Mouse (Mus musculus): ENCODE measurements at regions not wholly inside any gene's neighbourhood (a gene's known extent, or its start where the extent isn't known, plus 50 kb on each side); places are given as distances from the start of the nearest gene placed in this dataset.

- Histone ChIP-seq H3K36me3 (no peaks in the 10 kb centered on the region), H3K27ac (no peak overlapping the region), H3K9ac (no peak overlapping the region), H3K4me1 (replicated peaks) (no peaks in the 10 kb centered on the region), H3K27me3 (peaks cover 41% of the 10 kb centered on the region), H3K4me2 (no peak overlapping the region), H3K9me3 (no peaks in the 10 kb centered on the region), H3K4me3 (no peak overlapping the region)
- WGBS: 56% methylated on average over 4 of the region's 4 CpGs
- ATAC-seq (ENCODE audit: low FRiP score): no peak
These were observed 169.2 kb upstream of the Tbca start for GRCm38 (mm10) chr13:94619511-94619910.

GRCm38 (mm10) chr13:94630055-94630454 lies 158.7 kb upstream of the Tbca start:
- Histone ChIP-seq H3K27me3 (peaks cover 37% of the 10 kb centered on the region), H3K4me1 (replicated peaks) (no peaks in the 10 kb centered on the region), H3K9ac (no peak overlapping the region), H3K4me2 (no peak overlapping the region), H3K9me3 (no peaks in the 10 kb centered on the region), H3K4me3 (no peak overlapping the region), H3K27ac (no peak overlapping the region), H3K36me3 (no peaks in the 10 kb centered on the region)
- WGBS: 45% methylated on average over 1 of the region's 1 CpGs
- no peak for ATAC-seq (ENCODE audit: low FRiP score)

- Histone ChIP-seq H3K4me1 (replicated peaks) (no peaks in the 10 kb centered on the region), H3K4me2 (no peak overlapping the region), H3K27ac (no peak overlapping the region), H3K4me3 (no peak overlapping the region), H3K9me3 (no peaks in the 10 kb centered on the region), H3K9ac (no peak overlapping the region), H3K27me3 (peaks cover 34% of the 10 kb centered on the region), H3K36me3 (no peaks in the 10 kb centered on the region)
- WGBS: 98% methylated on average over 6 of the region's 6 CpGs
- no peak for ATAC-seq (ENCODE audit: low FRiP score)
These were observed 158.0 kb upstream of the Tbca start for GRCm38 (mm10) chr13:94630685-94631084.

GRCm38 (mm10) chr13:94632730-94633129 lies 156.0 kb upstream of the Tbca start:
- WGBS: 67% methylated on average over 5 of the region's 5 CpGs
- Histone ChIP-seq H3K4me1 (replicated peaks) (peaks cover 4% of the 10 kb centered on the region; the same call in 1 of the 2 replicates), H3K27me3 (peaks cover 18% of the 10 kb centered on the region; the same call in 1 of the 2 replicates), H3K9me3 (no peaks in the 10 kb centered on the region), H3K9ac (no peak overlapping the region), H3K27ac (no peak overlapping the region), H3K36me3 (no peaks in the 10 kb centered on the region), H3K4me3 (no peak overlapping the region), H3K4me2 (no peak overlapping the region)
- ATAC-seq (ENCODE audit: low FRiP score): no peak

DNA sequence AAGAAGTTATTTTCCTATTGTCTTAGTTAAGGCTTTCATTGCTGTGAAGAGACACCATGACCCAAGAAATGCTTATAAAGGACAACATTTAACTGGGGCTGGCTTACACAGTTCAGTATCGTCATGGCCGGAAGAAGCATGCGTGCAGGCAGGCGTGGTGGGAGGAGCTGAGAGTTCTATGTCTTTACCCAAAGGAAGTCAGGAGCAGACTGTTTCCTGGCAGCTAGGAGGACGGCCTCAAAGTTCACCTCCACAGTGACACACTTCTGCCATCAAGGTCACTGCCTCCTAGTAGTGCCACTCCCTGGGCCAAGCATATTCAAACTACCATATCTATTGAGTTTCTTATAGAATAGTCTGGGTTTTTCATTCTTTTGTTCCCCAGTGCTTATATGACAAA lies 148.4 kb upstream of the Tbca start:
- peaks cover 18% of the 10 kb centered on the region for H3K4me1 ChIP-seq (replicated peaks)
- H3K27ac ChIP-seq: no peak overlapping the region
- ATAC-seq (ENCODE audit: low FRiP score): no peak
- H3K36me3 ChIP-seq: no peaks in the 10 kb centered on the region
- H3K9ac ChIP-seq: no peak overlapping the region
- H3K4me2 ChIP-seq: no peak overlapping the region
- WGBS: 88% methylated on average over 5 of the region's 5 CpGs
- no peaks in the 10 kb centered on the region; the same call in 1 of the 2 replicates for H3K27me3 ChIP-seq
- no peak overlapping the region for H3K4me3 ChIP-seq
- no peaks in the 10 kb centered on the region for H3K9me3 ChIP-seq

DNA sequence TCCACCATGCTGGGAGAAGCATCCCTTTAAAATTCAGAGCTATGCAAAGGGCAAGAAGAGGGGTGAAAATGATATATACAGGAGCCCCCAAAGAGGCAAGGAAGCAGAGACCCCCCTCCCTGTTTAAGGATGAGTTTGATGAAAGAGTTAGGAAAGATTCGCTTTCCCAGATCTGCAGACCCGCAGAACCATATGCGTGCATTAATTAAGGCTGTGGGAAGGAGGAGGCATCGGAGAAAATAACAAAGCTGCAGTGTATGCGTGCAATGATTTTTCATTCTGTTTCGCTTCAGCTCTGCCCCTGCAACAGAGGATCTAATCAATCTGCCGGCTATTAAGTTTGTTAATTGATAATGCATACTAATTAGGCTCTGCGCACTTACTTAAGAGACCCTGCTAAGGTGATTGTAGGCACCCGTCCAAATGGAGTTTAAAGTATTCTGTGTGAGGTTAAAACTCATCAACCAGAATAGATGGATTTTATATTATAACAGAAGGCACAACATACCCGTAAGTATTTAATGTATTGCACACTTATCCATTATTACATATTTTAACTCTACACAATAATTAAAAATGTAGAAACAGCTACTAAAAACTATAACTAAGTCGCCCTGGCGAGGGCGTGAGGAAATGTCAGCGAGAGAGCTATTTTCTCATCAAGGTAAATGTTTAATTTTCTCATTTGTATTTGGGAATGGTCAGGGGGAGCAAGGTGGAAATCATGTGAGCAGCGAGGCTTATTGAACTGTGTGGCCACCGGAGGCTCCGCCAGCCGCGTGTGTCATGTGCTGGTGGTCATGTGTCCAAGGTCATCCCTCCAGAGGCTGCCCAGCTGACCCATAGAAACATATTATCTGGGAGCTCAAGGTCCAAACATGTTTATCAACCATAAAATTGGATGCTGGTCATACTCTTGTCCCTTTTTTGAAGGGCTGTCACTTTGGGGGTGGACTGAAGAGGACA lies 143.2 kb upstream of the Tbca start:
- Histone ChIP-seq H3K36me3 (no peaks in the 10 kb centered on the region), H3K4me3 (peak overlapping the region; percentile 17), H3K27me3 (peaks cover 17% of the 10 kb centered on the region), H3K9ac (peak overlapping the region; percentile 52; the same call in 1 of the 2 replicates), H3K27ac (peak overlapping the region; percentile 31), H3K4me1 (replicated peaks) (peaks cover 15% of the 10 kb centered on the region), H3K9me3 (no peaks in the 10 kb centered on the region), H3K4me2 (peak overlapping the region; percentile 41)
- ATAC-seq (ENCODE audit: low FRiP score): peak; percentile 57; the same call in 1 of the 2 replicates
- WGBS: 51% methylated on average over 19 of the region's 19 CpGs

DNA sequence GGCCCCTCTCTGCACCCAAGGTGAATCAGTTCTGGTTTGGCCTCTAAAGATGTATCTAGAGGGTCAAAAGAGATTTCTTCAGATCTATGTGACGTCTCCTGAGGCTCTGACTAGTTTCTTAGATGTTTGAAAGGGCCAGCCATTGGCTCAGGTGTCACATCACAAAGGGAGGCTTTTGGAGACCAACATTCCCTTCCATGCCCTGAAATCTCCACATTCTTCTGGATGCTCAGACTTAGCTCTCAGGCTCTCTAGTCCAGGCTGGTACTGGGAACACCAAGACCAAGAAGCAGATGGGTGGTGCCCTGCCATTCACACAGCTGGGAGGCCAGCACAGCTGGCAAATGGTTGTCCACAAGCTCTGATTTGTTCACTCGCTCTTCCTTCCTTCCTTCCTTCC lies 142.4 kb upstream of the Tbca start:
- Histone ChIP-seq H3K36me3 (no peaks in the 10 kb centered on the region), H3K9ac (no peak overlapping the region), H3K27ac (no peak overlapping the region), H3K27me3 (peaks cover 21% of the 10 kb centered on the region), H3K4me2 (no peak overlapping the region), H3K4me1 (replicated peaks) (peaks cover 15% of the 10 kb centered on the region), H3K4me3 (no peak overlapping the region), H3K9me3 (no peaks in the 10 kb centered on the region)
- ATAC-seq (ENCODE audit: low FRiP score): no peak
- WGBS: 80% methylated on average over 2 of the region's 2 CpGs

DNA sequence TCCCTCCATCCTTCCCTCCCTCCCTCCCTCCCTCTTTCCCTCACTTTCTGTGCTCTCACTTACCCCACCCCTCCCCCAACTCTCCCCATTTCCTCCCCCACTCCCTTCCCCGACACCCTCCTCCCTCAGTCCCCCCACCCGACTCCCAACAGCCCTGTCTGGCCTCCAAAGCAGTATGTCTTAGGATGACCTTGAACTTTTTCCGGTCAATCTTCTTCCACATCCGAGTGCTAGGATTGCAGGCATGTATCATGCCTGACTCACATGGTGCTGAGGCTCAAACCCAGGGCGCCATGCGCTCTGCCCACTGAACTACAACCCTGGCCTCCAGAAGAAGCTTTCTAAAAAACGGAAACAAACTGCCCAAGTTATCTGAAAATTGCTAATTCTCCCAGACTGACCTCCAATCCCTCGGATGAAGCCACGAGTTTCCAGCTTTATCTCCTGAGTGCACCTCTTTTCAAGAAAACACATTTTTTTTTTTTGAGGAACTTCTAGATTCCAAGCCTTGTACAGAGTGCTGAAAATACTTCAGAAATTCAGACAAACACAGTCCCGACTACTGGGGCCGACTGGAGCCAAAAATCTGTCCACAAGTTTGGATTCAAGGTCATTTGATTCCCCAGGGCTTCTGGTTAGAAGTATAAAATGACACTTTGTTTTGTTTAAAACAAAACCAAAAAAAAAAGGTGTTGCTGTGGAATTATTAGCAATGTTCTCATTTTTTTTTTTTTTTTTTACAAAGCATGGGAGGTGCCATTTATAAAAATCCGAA lies 141.7 kb upstream of the Tbca start:
- 74% methylated on average over 12 of the region's 12 CpGs for WGBS
- Histone ChIP-seq H3K27me3 (peaks cover 21% of the 10 kb centered on the region), H3K4me2 (no peak overlapping the region), H3K27ac (no peak overlapping the region), H3K9ac (no peak overlapping the region), H3K36me3 (no peaks in the 10 kb centered on the region), H3K4me3 (no peak overlapping the region), H3K4me1 (replicated peaks) (peaks cover 15% of the 10 kb centered on the region), H3K9me3 (no peaks in the 10 kb centered on the region)
- ATAC-seq (ENCODE audit: low FRiP score): no peak

GRCm38 (mm10) chr13:94647566-94647965 lies 141.1 kb upstream of the Tbca start:
- no peak for ATAC-seq (ENCODE audit: low FRiP score)

DNA sequence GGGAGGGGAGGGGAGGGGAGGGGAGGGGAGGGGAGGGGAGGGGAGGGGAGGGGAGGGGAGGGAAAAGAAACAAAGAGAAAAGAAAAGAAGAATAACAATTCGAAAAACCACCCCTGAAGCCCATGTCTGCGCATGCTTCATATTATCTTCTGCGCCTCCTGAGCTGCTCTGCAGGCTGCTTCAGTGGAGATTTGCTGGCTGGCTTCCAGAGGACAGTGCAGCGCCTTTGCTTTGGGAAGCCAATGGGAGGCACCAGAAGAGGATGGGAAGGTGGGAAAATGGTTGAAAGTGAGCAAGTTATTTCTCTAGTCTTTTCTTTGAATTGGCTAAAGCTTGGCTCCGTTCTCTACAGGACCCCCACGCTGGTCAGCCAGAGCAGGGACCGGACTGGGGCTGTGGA lies 137.8 kb upstream of the Tbca start:
- no peak overlapping the region for H3K4me2 ChIP-seq
- H3K4me3 ChIP-seq: no peak overlapping the region
- no peak overlapping the region for H3K9ac ChIP-seq
- H3K27ac ChIP-seq: no peak overlapping the region
- 67% methylated on average over 7 of the region's 7 CpGs for WGBS
- H3K4me1 ChIP-seq (replicated peaks): no peaks in the 10 kb centered on the region
- no peak for ATAC-seq (ENCODE audit: low FRiP score)
- peaks cover 31% of the 10 kb centered on the region for H3K27me3 ChIP-seq
- H3K9me3 ChIP-seq: no peaks in the 10 kb centered on the region
- no peaks in the 10 kb centered on the region for H3K36me3 ChIP-seq

More at GRCm38 (mm10) chr13:94647566-94647965, 141.1 kb upstream of the Tbca start:
- H3K27ac ChIP-seq: no peak overlapping the region
- H3K9me3 ChIP-seq: no peaks in the 10 kb centered on the region
- H3K9ac ChIP-seq: no peak overlapping the region
- H3K27me3 ChIP-seq: peaks cover 21% of the 10 kb centered on the region
- peaks cover 15% of the 10 kb centered on the region for H3K4me1 ChIP-seq (replicated peaks)
- 39% methylated on average over 5 of the region's 5 CpGs for WGBS
- no peak overlapping the region for H3K4me3 ChIP-seq
- H3K4me2 ChIP-seq: no peak overlapping the region
- no peaks in the 10 kb centered on the region for H3K36me3 ChIP-seq

DNA sequence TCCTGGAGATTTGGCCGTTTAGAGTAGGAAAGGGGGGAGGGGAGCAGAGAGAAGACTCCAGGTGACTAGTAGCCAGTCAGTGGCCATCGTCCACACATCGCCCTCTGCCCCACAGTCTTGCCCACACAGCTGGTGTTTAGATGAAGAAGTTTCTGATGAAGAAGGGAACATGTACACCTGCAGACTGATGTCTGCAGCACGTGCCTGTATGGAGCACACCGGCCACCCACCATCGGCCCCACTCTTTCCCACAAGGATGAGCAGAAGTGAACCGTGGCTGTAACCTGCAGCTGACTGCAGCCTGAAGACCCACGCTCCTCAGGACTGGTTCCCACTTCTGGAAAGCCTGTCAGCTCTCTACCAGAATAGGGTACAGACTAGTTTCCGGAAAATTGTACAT lies 121.1 kb upstream of the Tbca start:
- no peaks in the 10 kb centered on the region for H3K4me1 ChIP-seq (replicated peaks)
- H3K27me3 ChIP-seq: peaks cover 42% of the 10 kb centered on the region
- ATAC-seq (ENCODE audit: low FRiP score): no peak
- no peak overlapping the region for H3K9ac ChIP-seq
- no peak overlapping the region for H3K4me3 ChIP-seq
- H3K36me3 ChIP-seq: no peaks in the 10 kb centered on the region
- no peak overlapping the region for H3K4me2 ChIP-seq
- 86% methylated on average over 9 of the region's 9 CpGs for WGBS
- H3K27ac ChIP-seq: no peak overlapping the region
- no peaks in the 10 kb centered on the region for H3K9me3 ChIP-seq

- 70% methylated on average over 5 of the region's 5 CpGs for WGBS
- peaks cover 45% of the 10 kb centered on the region for H3K27me3 ChIP-seq
- H3K4me3 ChIP-seq: no peak overlapping the region
- ATAC-seq (ENCODE audit: low FRiP score): no peak
- H3K4me2 ChIP-seq: no peak overlapping the region
- no peaks in the 10 kb centered on the region for H3K4me1 ChIP-seq (replicated peaks)
- H3K9me3 ChIP-seq: no peaks in the 10 kb centered on the region
- no peak overlapping the region for H3K9ac ChIP-seq
- H3K36me3 ChIP-seq: no peaks in the 10 kb centered on the region
- no peak overlapping the region for H3K27ac ChIP-seq
These were observed 120.4 kb upstream of the Tbca start for GRCm38 (mm10) chr13:94668276-94668675.
